Mouse (Mus musculus): Measurements from ENCODE around the gene Elfn2. TPM values are rescaled to one million over a fixed set of nuclear protein-coding genes. Genes with fewer than 3 reads are reported as not detected.

Gene Elfn2
- total RNA-seq, 2 experiments from 2014 or later: 1.8 to 3.4 TPM

DNA sequence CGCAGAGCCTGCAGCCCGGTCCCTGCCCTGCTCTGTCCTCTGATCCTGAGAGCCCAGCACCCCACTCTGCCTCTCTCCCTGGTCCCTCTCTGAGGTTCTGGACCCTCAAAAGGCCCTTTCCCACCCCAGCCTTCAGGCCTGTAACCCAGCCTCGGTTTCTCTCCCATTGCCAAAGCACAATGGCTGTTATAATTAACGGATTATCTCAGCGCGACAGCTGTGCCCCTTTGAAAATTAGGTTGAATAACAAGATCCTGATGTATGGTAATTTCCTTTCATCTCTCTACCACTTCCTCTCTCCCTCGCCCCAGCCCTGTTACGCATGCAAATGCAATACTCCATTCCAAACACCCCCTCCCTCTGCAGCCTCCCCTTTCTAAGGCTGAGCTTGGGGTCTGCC is 35.1 kb downstream of the Elfn2 start:
- no peak for DNase-seq (ENCODE audit: low spot score in 2 of 2)

DNA sequence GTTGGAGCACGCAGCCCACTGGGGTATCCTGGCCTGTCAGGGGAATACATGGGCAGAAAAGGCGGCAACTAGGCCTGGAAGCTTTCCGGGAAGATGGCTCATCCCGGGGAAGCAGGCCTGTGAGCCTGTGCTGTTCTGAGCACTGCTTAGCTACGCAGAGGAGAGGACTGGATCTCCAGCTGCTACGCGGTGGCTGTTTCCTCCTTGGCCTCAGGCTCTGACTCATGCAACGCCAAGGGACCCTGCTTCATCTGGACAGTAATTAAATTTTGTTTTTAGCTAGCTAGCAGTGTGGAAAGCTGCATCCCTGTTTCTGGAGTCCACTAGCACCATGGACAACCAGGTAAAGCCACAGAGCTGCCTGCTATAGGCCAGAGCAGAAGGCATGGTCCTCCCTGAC is 36.8 kb downstream of the Elfn2 start:
- DNase-seq (ENCODE audit: low spot score in 2 of 2): no peak

DNA sequence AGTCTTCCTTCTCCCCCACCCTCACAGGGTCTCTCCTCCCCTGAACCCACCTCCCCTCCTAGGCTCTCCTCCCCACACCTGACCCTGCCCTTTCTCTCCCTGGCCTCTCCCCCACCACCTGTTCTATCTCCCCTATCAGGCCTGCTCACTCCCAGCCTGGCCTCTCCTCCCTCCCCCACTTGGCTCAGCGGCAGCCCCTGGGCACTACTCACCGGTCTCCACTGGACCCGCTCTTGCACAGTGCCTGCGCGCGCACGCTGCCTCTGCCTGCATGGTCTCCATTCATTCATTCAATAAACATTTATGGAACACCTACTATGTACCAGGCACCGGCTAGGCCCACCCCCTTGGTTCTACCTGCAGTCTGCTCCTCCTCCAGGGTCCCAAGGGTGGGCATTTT is 37.3 kb downstream of the Elfn2 start:
- no peak for DNase-seq (ENCODE audit: low spot score in 2 of 2)

GRCm38 (mm10) chr15:78680291-78680690 is 38.3 kb downstream of the Elfn2 start:
- no peak for DNase-seq (ENCODE audit: low spot score in 2 of 2)

DNA sequence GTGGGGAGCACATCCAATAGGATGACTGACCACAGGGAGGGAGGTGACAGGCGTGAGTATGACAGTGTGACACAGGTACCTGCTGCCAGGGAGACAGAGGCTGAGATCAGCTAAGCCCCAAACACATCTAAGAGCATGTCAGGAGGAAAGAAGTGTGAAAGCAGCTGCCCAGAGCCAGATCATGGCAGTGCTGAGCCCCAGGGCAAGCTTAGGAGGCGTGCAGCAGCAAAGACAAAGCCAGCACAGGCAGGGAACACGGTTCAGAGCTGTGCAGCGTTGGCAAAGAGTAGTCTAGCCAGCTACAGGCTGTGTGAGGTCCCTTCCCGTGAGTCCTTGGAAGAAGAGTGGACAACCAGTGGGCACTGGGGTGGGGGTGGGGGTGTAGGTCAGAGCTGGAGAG is 40.9 kb downstream of the Elfn2 start:
- no peak for DNase-seq (ENCODE audit: low spot score in 2 of 2)

GRCm38 (mm10) chr15:78677015-78677414 is 41.6 kb downstream of the Elfn2 start:
- DNase-seq (ENCODE audit: low spot score in 2 of 2): peak; percentile 33 to 54

GRCm38 (mm10) chr15:78674912-78675412 is 43.6 kb downstream of the Elfn2 start:
- no peak for DNase-seq (ENCODE audit: low spot score in 2 of 2)

DNA sequence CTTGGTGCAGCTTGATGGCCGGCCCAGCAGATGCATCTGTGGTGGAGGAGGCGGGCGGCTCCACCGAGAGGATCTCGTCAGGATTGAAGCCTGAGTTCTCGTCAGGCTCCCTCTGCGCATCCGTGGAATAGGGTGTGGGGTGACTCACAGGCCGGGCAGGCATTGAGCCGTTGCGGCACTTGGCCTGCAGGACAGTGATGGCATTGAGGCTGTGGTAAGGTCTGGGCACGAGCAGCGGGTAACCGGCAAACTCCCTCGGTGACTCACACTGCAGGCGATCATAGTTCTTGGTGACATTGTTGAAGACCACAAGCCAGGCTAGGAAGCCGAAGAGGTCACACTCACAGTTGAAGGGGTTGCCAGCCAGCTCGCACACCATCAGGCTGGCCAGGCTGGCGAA is 45.1 kb downstream of the Elfn2 start:
- DNase-seq (ENCODE audit: low spot score in 2 of 2): peak in 1 of 2 experiments; percentile 56

DNA sequence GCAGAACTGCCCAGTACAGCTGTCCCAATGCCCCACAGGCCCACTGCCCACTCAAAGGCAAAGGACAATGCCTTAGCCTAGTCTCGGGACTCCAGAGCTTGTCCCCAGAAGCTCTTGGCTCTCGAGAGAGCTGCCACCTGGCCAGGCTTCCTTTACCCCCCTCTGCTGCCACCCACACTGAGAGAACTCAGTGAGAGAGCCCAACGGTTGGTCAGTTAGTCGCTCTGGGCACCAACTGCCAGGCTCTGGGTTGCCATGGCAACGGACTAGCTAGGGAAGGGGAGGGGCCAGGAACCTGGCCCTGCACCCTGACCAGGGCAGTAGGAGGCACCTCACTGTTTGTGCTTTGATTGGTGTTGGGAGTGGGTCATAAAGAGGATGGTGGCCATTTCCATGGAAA is 48.2 kb downstream of the Elfn2 start:
- DNase-seq (ENCODE audit: low spot score in 2 of 2): peak in 1 of 2 experiments; percentile 34

DNA sequence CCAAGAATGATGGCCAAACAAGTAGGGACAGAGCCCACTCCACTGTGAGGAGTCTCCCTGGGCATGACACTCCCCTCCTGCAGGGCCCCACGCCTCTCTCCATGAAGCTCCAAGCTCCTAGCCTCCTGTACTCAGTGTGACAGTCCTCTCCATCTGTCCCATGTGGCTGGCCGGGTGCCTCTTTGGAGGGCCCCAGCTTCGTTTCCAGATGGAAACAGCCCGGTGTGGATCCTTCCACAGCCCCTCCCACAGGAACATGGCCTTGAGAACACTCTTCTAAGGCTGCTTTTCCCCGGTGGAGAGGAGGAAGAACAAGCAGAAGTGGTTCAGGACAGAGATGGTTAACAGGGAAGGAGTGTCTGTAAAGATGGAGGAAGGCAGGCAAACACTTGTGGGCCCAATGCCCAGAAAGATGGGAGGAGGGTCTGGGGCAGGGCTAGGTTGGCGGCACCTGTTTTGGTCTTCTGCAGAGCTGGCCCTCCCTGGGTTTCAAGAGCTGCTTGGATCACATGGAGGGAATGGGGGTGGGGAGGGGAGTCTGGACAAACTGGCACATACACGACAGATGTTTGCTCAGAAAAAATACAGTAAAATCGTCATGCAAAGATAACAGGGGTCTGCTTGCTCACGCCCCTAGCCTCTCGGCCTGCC is 49.2 kb downstream of the Elfn2 start:
- no peak for DNase-seq (ENCODE audit: low spot score in 2 of 2)

DNA sequence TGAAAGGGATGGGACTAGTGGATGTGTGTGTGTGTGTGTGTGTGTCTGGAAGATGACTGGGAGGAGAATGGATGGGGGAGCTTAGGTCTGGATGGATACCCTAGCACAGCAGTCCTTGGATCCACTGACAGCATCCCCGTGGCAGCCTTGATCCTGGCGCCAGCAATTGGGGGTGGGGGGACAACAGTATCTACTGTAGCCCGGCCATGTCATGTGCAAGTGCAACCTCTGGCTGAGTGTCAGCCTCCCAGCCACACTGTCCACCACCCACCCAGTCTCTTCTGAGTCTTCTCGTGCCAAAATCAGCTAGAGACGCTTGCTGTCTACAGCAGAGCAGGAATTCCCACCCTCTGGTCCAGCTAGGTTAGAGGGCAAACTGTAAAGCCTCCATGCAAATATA is 54.3 kb downstream of the Elfn2 start:
- no peak for DNase-seq (ENCODE audit: low spot score in 2 of 2)

DNA sequence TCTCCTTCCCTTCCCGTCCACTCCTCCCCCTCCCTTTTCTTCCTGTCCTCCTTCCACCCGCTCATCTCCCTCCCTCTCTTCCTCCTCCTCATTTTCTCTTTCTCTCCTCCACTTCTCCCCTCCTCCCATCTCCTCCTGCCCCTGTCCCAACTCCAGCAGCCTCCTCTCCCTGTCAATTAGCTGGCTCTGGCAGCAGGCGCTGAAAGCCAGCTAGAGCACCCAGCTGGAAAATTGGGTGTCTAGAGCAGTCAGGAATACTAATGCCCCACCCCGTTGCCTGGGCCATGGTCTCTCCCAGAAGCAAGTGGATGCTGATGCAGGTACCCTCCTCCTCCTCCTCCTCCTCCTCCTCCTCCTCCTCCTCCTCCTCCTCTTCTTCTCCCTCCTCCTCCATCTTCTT is 67.4 kb downstream of the Elfn2 start:
- no peak for DNase-seq (ENCODE audit: low spot score in 2 of 2)

DNA sequence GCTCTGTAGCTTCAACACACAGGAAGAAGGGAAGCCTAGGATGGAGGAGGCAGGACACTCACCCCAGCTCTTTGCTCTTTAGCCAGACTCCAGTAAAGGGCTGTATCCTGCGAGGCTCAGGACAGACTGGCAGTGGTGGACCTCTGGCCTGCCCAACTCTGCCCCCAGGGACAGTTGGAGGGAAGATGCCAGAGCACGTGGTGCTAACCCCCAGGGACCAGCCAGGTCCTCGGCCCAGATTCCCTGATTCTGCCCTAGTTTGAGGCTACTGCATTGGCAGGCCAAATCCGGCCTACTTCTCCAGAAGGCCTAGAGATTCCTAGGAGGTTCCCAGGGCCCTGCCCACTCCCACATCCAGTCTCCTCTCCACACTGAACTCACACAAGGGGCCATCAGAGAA is 70.8 kb downstream of the Elfn2 start:
- DNase-seq (ENCODE audit: low spot score in 2 of 2): peak in 1 of 2 experiments; percentile 45

DNA sequence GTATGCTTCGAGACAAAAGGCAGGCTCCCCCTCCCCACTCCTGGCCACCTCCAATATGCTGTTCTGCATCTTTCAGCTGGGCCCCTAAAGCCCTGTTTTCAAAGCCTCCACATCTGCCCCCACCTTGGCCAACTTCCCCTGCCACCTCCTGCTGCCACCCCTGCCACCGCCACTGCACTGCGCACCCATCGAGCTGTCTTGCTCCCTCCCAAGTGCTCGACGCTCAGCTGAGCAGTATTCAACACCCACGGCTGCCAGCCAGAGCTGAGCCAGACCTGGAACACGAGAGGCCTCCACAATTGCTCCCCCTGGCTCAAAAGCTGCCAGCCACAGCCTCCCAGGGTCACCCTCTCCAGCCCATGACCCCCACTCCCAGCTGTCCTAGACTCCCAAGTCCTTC is 74.0 kb downstream of the Elfn2 start:
- DNase-seq (ENCODE audit: low spot score in 2 of 2): no peak

DNA sequence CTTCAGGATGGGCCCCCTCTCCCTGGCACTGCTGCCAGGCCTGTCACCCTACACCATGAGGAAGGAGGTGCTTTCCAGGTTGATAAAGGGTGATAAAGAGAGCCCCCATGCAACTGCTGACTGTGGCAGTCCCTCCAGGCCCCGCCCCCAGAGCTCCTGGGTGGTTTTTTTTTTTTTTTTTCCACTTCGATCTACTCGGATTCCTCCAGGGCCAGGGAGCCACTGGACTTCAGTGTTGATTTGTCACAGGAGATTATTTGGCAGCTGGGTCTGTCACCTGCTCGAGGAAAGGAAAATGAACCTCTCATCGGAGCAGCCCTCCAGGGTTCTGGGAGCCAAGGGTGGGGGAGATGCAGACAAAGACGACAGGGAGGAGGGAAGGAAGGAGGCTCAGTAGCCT is 74.9 kb downstream of the Elfn2 start:
- no peak for DNase-seq (ENCODE audit: low spot score in 2 of 2)

DNA sequence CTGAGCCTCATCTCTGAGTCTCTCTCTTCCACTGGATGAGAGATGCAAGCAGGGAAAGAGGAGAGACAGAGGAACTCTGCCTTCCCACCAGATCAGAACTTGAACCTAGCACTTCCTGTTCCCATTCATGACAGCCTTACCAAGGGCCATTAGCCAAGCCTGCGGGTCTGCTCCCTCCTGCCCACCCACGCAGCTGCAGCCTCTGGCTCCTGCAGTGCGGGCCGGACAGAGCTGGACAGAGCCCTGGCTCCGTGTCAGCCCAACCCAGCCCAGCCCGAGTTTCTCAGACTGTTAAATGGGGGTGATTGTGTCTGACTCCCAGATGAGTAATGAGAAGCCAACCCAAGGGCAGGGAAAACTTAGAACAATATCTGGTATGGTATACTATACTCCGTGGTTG is 83.3 kb downstream of the Elfn2 start:
- DNase-seq (ENCODE audit: low spot score in 2 of 2): no peak

- DNase-seq (ENCODE audit: low spot score in 2 of 2): no peak
Observed at GRCm38 (mm10) chr15:78634095-78634737, 84.4 kb downstream of the Elfn2 start.

- DNase-seq (ENCODE audit: low spot score in 2 of 2): no peak
Observed at GRCm38 (mm10) chr15:78633413-78633812, 85.2 kb downstream of the Elfn2 start.

- DNase-seq (ENCODE audit: low spot score in 2 of 2): no peak
Observed at GRCm38 (mm10) chr15:78632387-78632786, 86.2 kb downstream of the Elfn2 start.

DNA sequence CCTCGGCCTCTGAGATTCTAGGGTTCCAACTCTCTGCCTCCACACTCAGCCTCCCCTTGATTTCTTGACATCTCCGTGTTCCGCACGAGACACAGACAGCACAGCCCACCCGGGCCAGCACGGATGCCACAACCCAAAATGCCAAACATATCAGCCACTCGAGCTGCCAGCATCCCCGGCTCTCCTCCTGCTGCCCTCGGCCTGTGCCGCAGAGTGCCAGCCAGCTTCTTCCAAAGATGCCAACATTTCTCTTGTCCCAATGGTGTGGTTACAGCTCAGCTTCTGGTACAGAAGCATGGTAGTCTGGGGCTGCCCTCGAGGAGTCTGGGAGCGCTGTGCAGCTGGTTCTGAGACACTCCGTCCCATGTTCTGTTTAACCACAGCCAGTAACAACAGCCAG is 92.3 kb downstream of the Elfn2 start:
- DNase-seq (ENCODE audit: low spot score in 2 of 2): no peak

DNA sequence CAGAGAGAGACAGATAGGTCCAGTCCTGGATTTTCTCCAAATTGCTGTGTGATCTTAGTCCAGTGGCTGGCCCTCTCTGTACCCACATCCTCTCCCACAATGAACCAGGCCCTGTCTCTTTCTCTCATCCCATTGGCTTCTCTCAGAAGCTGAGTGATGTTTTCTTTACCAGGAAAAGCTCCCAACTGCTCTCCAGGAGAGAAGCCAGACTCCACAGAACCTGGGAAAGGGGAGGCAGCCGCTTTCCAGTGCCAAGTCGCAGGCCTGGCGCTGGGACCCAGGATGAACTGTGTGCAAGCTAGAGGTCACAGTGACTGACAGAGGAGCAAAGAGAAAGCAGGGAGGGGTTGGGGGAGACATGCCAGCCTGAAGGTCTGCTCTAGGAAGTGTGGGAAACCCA is 93.6 kb downstream of the Elfn2 start:
- DNase-seq (ENCODE audit: low spot score in 2 of 2): no peak

GRCm38 (mm10) chr15:78624431-78624950 is 94.1 kb downstream of the Elfn2 start:
- DNase-seq (ENCODE audit: low spot score in 2 of 2): peak; percentile 81

DNA sequence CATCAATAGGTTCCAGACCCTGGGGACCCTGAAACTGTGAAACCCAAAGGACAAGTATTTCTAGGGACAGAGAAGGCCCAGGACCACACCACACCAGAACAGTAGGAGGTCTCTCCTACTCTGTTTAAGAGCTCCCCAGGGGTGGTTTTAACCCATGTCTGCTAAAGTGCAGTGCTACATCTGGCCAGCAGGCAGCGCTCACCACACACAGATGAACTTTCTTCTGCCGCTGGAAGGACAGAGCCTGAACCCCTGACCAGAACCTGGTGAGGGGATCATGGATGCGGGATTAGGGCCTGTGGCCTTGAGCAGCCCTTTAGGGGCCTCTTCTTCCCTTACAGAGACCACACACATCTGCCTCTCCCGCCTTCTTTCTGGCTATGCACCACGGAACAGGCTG is 95.1 kb downstream of the Elfn2 start:
- peak; percentile 75 to 81 for DNase-seq (ENCODE audit: low spot score in 2 of 2)
